Mouse (Mus musculus) megakaryocyte, embryonic 14.5 days (primary cell): ENCODE data around the gene Ddx4.

ENCODE experiments used
- FLI1 ChIP-seq: IDR thresholded peaks from 2 replicates; pipeline ENCODE4 v1.6.1; 2012; ENCODE audit warnings: low read length, inconsistent platforms, mixed read lengths
- GATA1 ChIP-seq: IDR thresholded peaks from 3 replicates; pipeline ENCODE4 v1.6.1; 2012; ENCODE audit warnings: mixed read lengths, low read length, inconsistent platforms, borderline replicate concordance

GRCm38 (mm10) chr13:112701256-112701655 is 49.0 kb upstream of the Ddx4 start:
- no peak for TF ChIP-seq GATA1
- no peak for TF ChIP-seq FLI1
